Mouse (Mus musculus) limb, embryonic 11.5 days (tissue): ENCODE measurements around the gene Foxn3. TPM values are rescaled to one million over a fixed set of nuclear protein-coding genes. Genes with fewer than 3 reads are reported as not detected.

Experiments used
- ATAC-seq: fragments of 200-750 bp; cut with Nextera tagmentation; 2 replicates; pipeline ENCODE4 v1.8.0; 2017; ENCODE audit warnings: low read depth; ENCODE audit not compliant: insufficient number of reproducible peaks, low FRiP score, low TSS enrichment
- DNase-seq: peaks from one replicate; pipeline ENCODE4 v3.0.0-alpha.2; 2015; ENCODE audit warnings: low spot score
- H3K27ac ChIP-seq: fragments of 300-500 bp; sonication (generic); replicated peaks from 2 replicates; pipeline ENCODE4 v1.5.1; 2014; ENCODE audit warnings: low read depth, mild to moderate bottlenecking, low read length
- H3K27me3 ChIP-seq: fragments of 300-500 bp; sonication (generic); 2 replicates; pipeline ENCODE4 v1.6.1; 2014; ENCODE audit warnings: mild to moderate bottlenecking, low read length, mixed read lengths; ENCODE audit not compliant: control insufficient read depth, insufficient read depth
- H3K36me3 ChIP-seq: fragments of 300-500 bp; sonication (generic); 2 replicates; pipeline ENCODE4 v1.6.1; 2014; ENCODE audit warnings: mild to moderate bottlenecking, low read length, moderate library complexity, mixed read lengths; ENCODE audit not compliant: control insufficient read depth, insufficient read depth
- H3K4me1 ChIP-seq: fragments of 300-500 bp; sonication (generic); 2 replicates; pipeline ENCODE4 v1.6.1; 2014; ENCODE audit warnings: low read length, mixed read lengths; ENCODE audit not compliant: control insufficient read depth, insufficient read depth
- H3K4me2 ChIP-seq: fragments of 300-500 bp; sonication (generic); 2 replicates; pipeline ENCODE4 v1.6.1; 2014; ENCODE audit warnings: low read depth, mild to moderate bottlenecking, moderate library complexity; ENCODE audit not compliant: severe bottlenecking
- H3K4me3 ChIP-seq: fragments of 300-500 bp; sonication (generic); 2 replicates; pipeline ENCODE4 v1.5.1; 2014; ENCODE audit warnings: low read depth, low read length
- H3K9ac ChIP-seq: fragments of 300-500 bp; sonication (generic); 2 replicates; pipeline ENCODE4 v1.6.1; 2014; ENCODE audit warnings: mild to moderate bottlenecking, low read length
- H3K9me3 ChIP-seq: fragments of 300-500 bp; sonication (generic); 2 replicates; pipeline ENCODE4 v1.6.1; 2016; ENCODE audit warnings: low read length; ENCODE audit not compliant: control insufficient read depth
- WGBS: fragments of 180-500 bp; shearing (Covaris S2); extraction: QIAGEN DNeasy Blood & Tissue Kit; methylation state at CpG from one replicate; pipeline ENCODE4 v1.1.7; 2014; 5-methylcytosine and 5-hydroxymethylcytosine counted together
- polyA plus RNA-seq: library from polyadenylated mRNA; unstranded; fragments of >200 nt; fragmentation: Nextera tagmentation; extraction: Ambion mirVana; gene quantifications from 2 replicates; pipeline ENCODE4 v1.2.1, GENCODE M21; 2014

The Foxn3 gene
- polyA plus RNA-seq, 1 experiment from 2014 or later: 95.6 TPM

DNA sequence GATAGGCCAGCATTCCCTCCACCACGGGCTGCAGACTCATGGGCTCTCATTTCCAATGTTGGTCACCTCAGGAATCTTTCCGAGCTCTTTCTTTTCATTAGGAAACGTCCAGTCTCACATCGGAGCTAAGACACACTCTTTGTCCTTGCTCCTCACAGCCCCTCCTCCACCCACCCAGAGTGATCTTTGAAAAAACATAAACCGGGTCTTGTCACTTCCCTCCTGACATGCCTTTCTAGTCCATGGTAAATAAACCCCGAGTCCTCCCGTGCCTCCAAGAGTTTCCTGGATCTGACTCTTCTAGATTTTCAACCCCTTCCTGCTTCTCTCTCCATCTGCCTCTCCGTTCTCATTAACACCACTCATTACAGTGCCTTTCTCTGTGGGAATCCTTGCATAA is 38.0 kb upstream of the Foxn3 start:
- Histone ChIP-seq H3K36me3 (no peaks in the 10 kb centered on the region), H3K9me3 (no peaks in the 10 kb centered on the region), H3K27ac (no peak overlapping the region), H3K4me3 (no peak overlapping the region), H3K4me1 (peaks cover 9% of the 10 kb centered on the region), H3K9ac (no peak overlapping the region), H3K27me3 (no peaks in the 10 kb centered on the region), H3K4me2 (no peak overlapping the region)
- ATAC-seq (no peak), DNase-seq (no peak)
- WGBS: 71% methylated on average over 8 of the region's 8 CpGs

DNA sequence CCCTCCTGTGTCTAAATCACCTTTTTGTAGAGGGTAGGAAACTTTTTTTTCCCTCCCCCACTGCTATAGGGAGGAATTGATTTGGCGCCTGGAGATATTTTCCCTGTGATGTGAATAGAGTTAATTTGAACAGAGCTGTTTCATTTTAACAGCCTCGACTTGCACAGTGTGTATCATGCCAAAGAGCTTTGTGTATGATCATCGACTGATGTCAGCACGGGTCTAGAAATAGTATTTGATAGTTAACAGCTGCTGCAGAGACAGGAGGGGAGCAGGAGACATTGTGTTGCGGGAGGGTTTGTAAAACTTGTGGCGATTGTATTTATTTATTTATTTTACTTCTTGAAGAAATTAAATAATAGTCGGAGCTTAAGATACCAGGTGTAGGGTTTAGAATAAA is 36.2 kb upstream of the Foxn3 start:
- Histone ChIP-seq H3K9ac (no peak overlapping the region), H3K27me3 (no peaks in the 10 kb centered on the region), H3K9me3 (no peaks in the 10 kb centered on the region), H3K4me2 (no peak overlapping the region), H3K4me1 (peaks cover 9% of the 10 kb centered on the region), H3K36me3 (no peaks in the 10 kb centered on the region), H3K27ac (no peak overlapping the region), H3K4me3 (no peak overlapping the region)
- WGBS: 52% methylated on average over 7 of the region's 7 CpGs
- ATAC-seq: no peak
- no peak for DNase-seq

DNA sequence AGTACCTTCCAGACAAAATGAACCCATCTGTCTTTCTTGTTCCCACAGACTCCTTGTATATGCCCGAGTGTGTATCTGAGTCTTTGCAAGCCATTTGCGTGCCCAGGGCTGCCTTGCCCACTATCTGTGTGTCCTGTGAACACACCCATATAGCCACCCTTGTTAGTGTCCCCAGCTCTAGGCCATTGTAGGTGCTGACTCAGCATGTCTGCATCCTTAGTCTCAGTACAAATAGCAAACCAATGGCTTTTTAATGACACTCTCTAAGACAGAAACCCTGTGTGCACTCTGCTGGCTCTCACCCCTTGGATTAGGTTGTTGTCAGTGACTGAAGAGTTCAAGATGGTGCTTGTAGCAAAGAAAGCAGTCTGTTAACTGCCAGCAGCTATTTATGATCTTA is 33.0 kb upstream of the Foxn3 start:
- DNase-seq (no peak), ATAC-seq (no peak)
- Histone ChIP-seq H3K27ac (no peak overlapping the region), H3K9me3 (no peaks in the 10 kb centered on the region), H3K36me3 (no peaks in the 10 kb centered on the region), H3K4me3 (no peak overlapping the region), H3K9ac (no peak overlapping the region), H3K4me2 (no peak overlapping the region), H3K4me1 (no peaks in the 10 kb centered on the region), H3K27me3 (no peaks in the 10 kb centered on the region)
- 85% methylated on average over 2 of the region's 2 CpGs for WGBS

DNA sequence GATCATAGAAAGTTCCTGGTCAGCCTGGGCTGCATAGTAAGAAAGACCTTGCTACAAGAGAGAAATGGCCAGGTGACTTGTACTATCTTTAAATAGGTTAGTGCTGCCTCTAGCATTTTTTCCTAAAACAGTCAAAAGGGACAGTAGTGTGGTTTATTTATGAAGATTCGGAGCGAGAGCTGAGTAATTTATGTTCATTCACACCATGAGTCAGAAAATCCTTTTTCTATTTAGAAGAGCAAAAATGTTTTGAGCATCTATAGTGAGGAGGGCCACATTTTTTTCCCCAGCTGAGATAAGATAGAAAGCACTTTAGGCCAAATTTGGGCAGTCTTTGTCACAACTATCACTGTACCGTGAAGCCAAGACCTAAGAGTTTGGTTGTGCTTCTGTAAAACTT is 24.0 kb upstream of the Foxn3 start:
- H3K4me3 ChIP-seq: no peak overlapping the region
- H3K27me3 ChIP-seq: no peaks in the 10 kb centered on the region
- H3K4me2 ChIP-seq: no peak overlapping the region
- H3K9ac ChIP-seq: no peak overlapping the region
- WGBS: 89% methylated on average over 3 of the region's 3 CpGs
- DNase-seq (no peak), ATAC-seq (no peak)
- H3K4me1 ChIP-seq: no peaks in the 10 kb centered on the region
- no peaks in the 10 kb centered on the region for H3K9me3 ChIP-seq
- H3K27ac ChIP-seq: no peak overlapping the region
- no peaks in the 10 kb centered on the region for H3K36me3 ChIP-seq

DNA sequence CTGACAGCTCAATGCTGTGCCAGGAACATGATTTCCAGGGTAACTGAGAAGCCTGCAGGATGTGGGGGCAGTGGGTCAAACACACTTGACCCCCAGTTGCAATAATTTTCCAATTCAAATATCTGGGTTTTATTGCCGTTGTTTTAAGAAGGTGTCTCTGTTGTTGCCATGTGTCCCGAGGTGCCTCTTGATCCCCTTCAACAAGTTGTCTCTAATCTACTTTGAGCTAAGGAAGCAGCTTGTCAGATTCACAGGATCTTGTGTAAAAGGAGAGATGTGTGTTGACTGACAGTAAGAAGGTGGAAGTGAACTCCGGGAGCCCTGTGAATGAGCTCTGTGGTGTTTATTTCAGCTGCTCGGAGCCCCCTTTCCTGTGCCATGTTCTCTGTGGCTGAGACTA is 16.6 kb upstream of the Foxn3 start:
- H3K9ac ChIP-seq: no peak overlapping the region
- WGBS: 24% methylated on average over 4 of the region's 4 CpGs
- H3K9me3 ChIP-seq: no peaks in the 10 kb centered on the region
- no peak overlapping the region for H3K4me2 ChIP-seq
- no peak overlapping the region for H3K4me3 ChIP-seq
- no peaks in the 10 kb centered on the region for H3K4me1 ChIP-seq
- DNase-seq (peak; percentile 65), ATAC-seq (peak; percentile 55; the same call in 1 of the 2 replicates)
- H3K27me3 ChIP-seq: no peaks in the 10 kb centered on the region
- no peaks in the 10 kb centered on the region for H3K36me3 ChIP-seq
- H3K27ac ChIP-seq: no peak overlapping the region

DNA sequence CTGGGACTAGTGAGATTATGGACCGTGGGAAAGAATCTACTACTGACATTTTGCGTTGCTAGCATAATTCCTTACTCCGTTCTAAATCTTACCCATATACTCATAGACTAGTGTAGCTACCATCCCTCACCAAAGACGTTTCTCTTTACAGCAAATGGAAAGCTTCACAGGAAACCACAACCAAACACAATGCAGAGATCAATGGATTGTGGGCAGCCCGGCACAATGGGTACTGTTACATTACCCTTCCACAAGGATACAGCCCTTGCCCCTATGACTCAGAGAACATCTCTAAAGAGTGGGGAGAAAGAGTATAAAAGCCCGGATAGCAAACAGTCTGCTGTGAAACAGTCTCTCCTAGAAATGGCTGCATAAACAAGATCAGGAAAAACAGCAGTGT is 13.3 kb upstream of the Foxn3 start:
- no peak overlapping the region for H3K27ac ChIP-seq
- WGBS: 75% methylated on average over 6 of the region's 6 CpGs

DNA sequence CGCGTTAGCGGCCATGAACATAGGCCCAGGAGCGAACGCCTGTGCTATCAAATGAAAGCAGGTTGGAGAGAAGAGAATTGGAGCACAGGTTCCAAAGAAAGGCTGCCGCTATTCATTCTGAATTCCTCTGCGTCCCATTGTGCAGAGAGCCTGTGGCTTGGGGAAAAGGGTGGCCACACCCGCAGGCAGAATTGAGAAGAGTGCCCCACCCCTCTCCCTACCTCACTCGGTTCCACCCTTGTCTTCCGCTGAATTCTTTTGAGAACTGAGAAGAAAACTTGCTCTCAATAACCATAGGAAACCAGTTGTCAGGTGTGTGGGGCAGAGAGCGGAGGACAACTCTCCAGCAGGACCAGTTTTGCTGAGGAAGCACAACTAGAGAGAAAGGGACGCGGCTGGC is 10.9 kb upstream of the Foxn3 start:
- ATAC-seq: no peak
- H3K4me1 ChIP-seq: no peaks in the 10 kb centered on the region
- WGBS: 56% methylated on average over 13 of the region's 13 CpGs

More for the DNA sequence above, 13.3 kb upstream of the Foxn3 start:
- H3K36me3 ChIP-seq: no peaks in the 10 kb centered on the region
- H3K27me3 ChIP-seq: no peaks in the 10 kb centered on the region
- H3K9me3 ChIP-seq: no peaks in the 10 kb centered on the region
- no peak overlapping the region for H3K4me2 ChIP-seq
- H3K4me1 ChIP-seq: no peaks in the 10 kb centered on the region
- DNase-seq (no peak), ATAC-seq (no peak)
- H3K9ac ChIP-seq: no peak overlapping the region
- no peak overlapping the region for H3K4me3 ChIP-seq

DNA sequence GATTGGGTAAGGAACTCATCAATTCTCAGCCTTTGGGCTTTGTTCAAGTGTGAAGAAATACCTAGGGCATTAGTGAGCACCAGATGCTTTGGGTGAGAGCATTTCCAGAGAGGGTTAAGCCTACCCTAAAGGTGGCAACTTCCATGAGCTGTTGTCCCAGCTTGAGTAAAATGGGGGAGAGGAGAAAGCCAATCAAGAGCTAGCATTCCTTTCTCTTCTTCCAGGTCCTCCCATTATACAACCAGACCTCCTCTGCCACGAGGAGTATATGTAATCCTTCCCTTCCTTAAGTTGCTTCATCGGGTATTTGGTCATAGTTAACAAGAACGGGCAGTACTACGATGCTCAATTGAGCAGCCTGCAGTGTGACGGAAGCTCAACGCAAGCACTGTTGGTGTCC is 9.7 kb upstream of the Foxn3 start:
- no peak for DNase-seq
- H3K9ac ChIP-seq: no peak overlapping the region
- ATAC-seq: no peak
- H3K4me1 ChIP-seq: no peaks in the 10 kb centered on the region
- WGBS: 94% methylated on average over 6 of the region's 6 CpGs
- H3K27ac ChIP-seq: no peak overlapping the region
- H3K9me3 ChIP-seq: no peaks in the 10 kb centered on the region
- H3K27me3 ChIP-seq: no peaks in the 10 kb centered on the region
- no peak overlapping the region for H3K4me3 ChIP-seq
- H3K36me3 ChIP-seq: no peaks in the 10 kb centered on the region
- H3K4me2 ChIP-seq: no peak overlapping the region

More for the DNA sequence above, 10.9 kb upstream of the Foxn3 start:
- Histone ChIP-seq H3K9me3 (no peaks in the 10 kb centered on the region), H3K4me2 (no peak overlapping the region), H3K27ac (no peak overlapping the region), H3K9ac (no peak overlapping the region), H3K27me3 (no peaks in the 10 kb centered on the region), H3K4me3 (no peak overlapping the region), H3K36me3 (no peaks in the 10 kb centered on the region)
- no peak for DNase-seq

DNA sequence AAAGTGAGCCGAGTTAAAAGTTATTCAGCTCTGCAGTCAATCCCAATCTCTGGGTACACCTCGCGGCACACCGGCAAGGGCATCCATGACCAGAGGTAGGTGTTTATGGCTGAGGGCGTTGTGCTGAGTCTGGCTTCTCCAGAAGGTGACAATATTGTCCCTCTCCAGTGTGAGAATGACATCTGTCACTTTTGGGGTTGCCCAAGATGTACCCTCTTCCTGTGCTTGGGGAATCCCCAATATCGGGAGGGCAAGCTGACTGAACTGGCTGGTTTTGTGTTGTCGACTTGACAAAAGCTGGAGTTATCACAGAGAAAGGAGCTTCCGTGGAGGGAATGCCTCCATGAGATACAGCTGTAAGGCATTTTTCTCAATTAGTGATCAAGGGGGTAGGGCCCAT is 8.6 kb upstream of the Foxn3 start:
- H3K4me2 ChIP-seq: no peak overlapping the region
- H3K9ac ChIP-seq: no peak overlapping the region
- no peaks in the 10 kb centered on the region for H3K9me3 ChIP-seq
- no peak for DNase-seq
- ATAC-seq: no peak
- H3K27ac ChIP-seq: no peak overlapping the region
- no peaks in the 10 kb centered on the region for H3K27me3 ChIP-seq
- no peak overlapping the region for H3K4me3 ChIP-seq
- H3K4me1 ChIP-seq: no peaks in the 10 kb centered on the region
- no peaks in the 10 kb centered on the region for H3K36me3 ChIP-seq
- 88% methylated on average over 8 of the region's 8 CpGs for WGBS
